Mouse (Mus musculus) layer of hippocampus, adult 2 months (tissue): ENCODE measurements at regions not wholly inside any gene's neighbourhood (a gene's known extent, or its start where the extent isn't known, plus 50 kb on each side); places are given as distances from the start of the nearest gene placed in this dataset.
A peak's percentile ranks its signal among the peaks of the same experiment; 100 is the strongest.

ENCODE experiments used
- DNase-seq, 2 experiments: peaks; one replicate each; pipeline ENCODE4 v3.0.0; 2022; ENCODE audit warnings: low spot score in 2 of 2
- H3K27ac ChIP-seq: fragments of 200-600 bp; 2 replicates; pipeline ENCODE4 v1.8.1; 2022
- H3K4me3 ChIP-seq: fragments of 200-600 bp; 2 replicates; pipeline ENCODE4 v1.8.1; 2022; ENCODE audit warnings: mild to moderate bottlenecking
- CTCF ChIP-seq: fragments of 200-600 bp; conservative IDR thresholded peaks from 2 replicates; pipeline ENCODE4 v1.8.1; 2022; ENCODE audit warnings: antibody characterized with exemption, mild to moderate bottlenecking, moderate library complexity

DNA sequence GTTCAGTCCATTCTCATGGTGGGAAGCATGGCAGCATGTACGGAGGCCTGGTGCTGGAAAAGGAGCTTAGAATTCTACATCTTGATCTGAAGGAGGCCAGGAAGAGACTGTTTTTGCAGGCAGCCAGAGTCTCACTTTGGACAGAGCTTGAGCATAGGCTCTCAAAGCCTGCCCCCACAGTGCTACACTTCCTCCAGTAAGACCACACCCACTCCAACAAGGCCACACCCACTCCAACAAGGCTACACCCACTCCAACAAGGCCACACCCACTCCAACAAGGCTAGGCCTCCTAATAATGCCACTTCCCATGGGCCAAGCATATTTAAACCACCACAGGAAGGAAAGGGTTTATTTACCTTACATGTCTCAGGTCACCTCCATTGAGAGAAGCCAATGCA, 121.0 kb downstream of the Dyrk2 start:
- no peak overlapping the region for H3K4me3 ChIP-seq
- TF ChIP-seq CTCF, result no peak
- H3K27ac ChIP-seq, result no peak overlapping the region
- DNase-seq, result no peak

- Histone ChIP-seq H3K4me3 (no peak overlapping the region), H3K27ac (no peak overlapping the region)
- TF ChIP-seq CTCF, result no peak
Observed at GRCm38 (mm10) chr10:118749756-118750155, 120.3 kb downstream of the Dyrk2 start.

GRCm38 (mm10) chr10:118751110-118751509, 118.9 kb downstream of the Dyrk2 start:
- Histone ChIP-seq H3K4me3 (no peak overlapping the region), H3K27ac (no peak overlapping the region)
- DNase-seq, result no peak
- no peak for TF ChIP-seq CTCF

More at GRCm38 (mm10) chr10:118749756-118750155, 120.3 kb downstream of the Dyrk2 start:
- no peak for DNase-seq

- no peak for TF ChIP-seq CTCF
- Histone ChIP-seq H3K27ac (no peak overlapping the region), H3K4me3 (no peak overlapping the region)
- no peak for DNase-seq
Observed at GRCm38 (mm10) chr10:118753061-118753775, 116.8 kb downstream of the Dyrk2 start.

GRCm38 (mm10) chr10:118754791-118755190, 115.2 kb downstream of the Dyrk2 start:
- no peak for DNase-seq
- no peak for TF ChIP-seq CTCF
- Histone ChIP-seq H3K27ac (no peak overlapping the region), H3K4me3 (no peak overlapping the region)

- no peak for TF ChIP-seq CTCF
- H3K4me3 ChIP-seq, result no peak overlapping the region; the same call in 1 of the 2 replicates
- peak; percentile 19 to 23 for DNase-seq
Observed at GRCm38 (mm10) chr10:118758825-118759471, 111.1 kb downstream of the Dyrk2 start.

GRCm38 (mm10) chr10:118760441-118760840, 109.6 kb downstream of the Dyrk2 start:
- no peak for TF ChIP-seq CTCF
- H3K4me3 ChIP-seq, result no peak overlapping the region
- H3K27ac ChIP-seq, result no peak overlapping the region
- no peak for DNase-seq

More at GRCm38 (mm10) chr10:118758825-118759471, 111.1 kb downstream of the Dyrk2 start:
- no peak overlapping the region for H3K27ac ChIP-seq

GRCm38 (mm10) chr10:118761101-118761868, 108.7 kb downstream of the Dyrk2 start:
- no peak overlapping the region for H3K27ac ChIP-seq
- no peak for TF ChIP-seq CTCF
- no peak for DNase-seq
- no peak overlapping the region for H3K4me3 ChIP-seq

DNA sequence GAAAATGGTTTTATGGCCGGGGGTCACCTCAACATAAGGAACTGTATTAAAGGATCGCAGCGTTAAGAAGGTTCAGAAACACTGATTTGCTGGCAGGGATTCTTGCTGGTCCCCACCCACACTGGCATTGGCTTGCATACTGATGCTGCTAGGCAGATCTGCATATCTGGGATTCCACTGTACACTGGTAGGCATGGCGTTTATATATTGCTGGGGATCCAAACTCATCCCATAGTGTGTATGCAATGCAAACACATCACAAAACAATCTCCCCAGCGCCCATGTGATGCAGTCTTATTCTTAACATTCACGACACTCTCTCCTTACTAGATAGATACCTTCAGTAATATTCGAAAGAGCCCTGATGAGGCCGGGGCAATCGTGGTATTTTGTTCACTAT, 105.0 kb downstream of the Dyrk2 start:
- DNase-seq, result no peak
- no peak for TF ChIP-seq CTCF
- Histone ChIP-seq H3K4me3 (no peak overlapping the region), H3K27ac (no peak overlapping the region)

DNA sequence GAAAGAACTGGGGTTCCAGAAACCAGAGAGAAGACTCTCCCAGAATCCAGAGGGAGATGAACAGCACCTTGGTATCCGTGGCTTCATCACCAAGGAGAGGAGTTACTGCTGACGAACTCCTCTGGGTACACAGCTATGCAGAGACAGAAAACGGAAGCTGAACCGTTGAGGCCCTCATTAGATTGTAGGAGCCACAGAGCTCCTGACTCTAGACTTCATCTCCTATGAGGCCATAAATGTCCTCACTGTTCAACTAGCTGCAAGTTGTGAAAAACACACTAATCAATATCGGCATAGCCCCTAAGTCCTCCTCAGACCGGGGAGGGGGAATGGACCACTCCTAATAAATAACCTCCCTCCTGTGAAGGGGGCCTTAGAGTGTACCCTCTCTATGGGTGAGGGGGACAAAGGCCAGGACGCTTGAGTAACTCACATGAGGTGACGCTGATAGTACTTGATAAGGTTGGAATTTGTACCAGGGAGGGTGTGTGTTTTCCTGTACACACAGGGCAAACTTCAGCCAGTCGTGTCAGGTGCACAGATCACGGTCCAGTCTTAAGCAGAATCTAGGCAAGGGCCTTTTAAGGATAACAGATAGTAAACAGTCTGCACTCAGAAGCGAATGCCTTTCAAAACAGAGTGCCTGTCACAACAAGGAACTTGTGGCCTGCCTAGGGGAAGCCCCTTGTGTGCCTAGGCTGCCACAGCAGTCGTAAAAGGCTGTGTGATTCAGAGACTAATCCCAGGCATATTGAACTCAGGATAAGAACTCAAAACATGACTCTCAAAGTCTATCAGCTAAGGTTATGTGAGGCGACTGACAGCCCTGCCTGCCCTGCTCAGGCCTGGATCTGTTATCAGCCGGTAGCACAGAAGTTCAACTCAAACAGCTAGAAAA, 104.2 kb downstream of the Dyrk2 start:
- Histone ChIP-seq H3K4me3 (no peak overlapping the region), H3K27ac (no peak overlapping the region)
- DNase-seq, result no peak
- TF ChIP-seq CTCF, result no peak

- no peak for DNase-seq
- no peak for TF ChIP-seq CTCF
- Histone ChIP-seq H3K4me3 (no peak overlapping the region), H3K27ac (no peak overlapping the region)
Observed at GRCm38 (mm10) chr10:118766826-118767225, 103.2 kb downstream of the Dyrk2 start.

DNA sequence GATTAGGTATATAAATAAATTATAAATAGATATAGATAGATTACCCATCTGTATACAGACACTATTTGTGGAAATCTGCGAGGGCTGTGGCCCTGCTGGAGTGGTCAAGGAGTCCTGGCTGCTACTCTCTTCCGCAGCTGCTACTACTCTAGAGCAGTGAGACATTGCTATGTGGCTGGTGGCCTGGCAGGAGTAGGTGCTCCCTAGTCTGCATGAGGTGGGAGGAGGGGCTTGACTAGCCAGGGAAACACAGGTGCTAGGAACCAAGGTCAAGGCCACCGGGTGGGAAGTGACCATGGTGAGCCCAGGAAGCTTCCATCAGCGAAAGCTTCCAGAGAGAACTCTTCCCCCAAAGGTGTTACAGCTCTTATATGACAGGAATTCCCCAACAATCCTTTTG, 100.3 kb downstream of the Dyrk2 start:
- no peak overlapping the region for H3K27ac ChIP-seq
- TF ChIP-seq CTCF, result no peak
- no peak for DNase-seq
- H3K4me3 ChIP-seq, result no peak overlapping the region
